Mouse (Mus musculus) small intestine, adult 2 months (tissue): ENCODE results near the gene Olfm1.

Experiments used
- CTCF ChIP-seq: fragments of 200-500 bp; IDR thresholded peaks from 2 replicates; pipeline ENCODE4 v1.5.1; 2012; ENCODE audit warnings: low read depth, mild to moderate bottlenecking, control low read depth, inconsistent platforms, low read length, moderate library complexity, mixed read lengths; ENCODE audit not compliant: insufficient replicate concordance, insufficient read length; ENCODE audit errors: extremely low read depth
- POLR2A ChIP-seq: fragments of 200-500 bp; IDR thresholded peaks from 2 replicates; pipeline ENCODE4 v1.6.1; 2012; ENCODE audit warnings: low read depth, mild to moderate bottlenecking, control low read depth, inconsistent platforms, low read length, moderate library complexity

DNA sequence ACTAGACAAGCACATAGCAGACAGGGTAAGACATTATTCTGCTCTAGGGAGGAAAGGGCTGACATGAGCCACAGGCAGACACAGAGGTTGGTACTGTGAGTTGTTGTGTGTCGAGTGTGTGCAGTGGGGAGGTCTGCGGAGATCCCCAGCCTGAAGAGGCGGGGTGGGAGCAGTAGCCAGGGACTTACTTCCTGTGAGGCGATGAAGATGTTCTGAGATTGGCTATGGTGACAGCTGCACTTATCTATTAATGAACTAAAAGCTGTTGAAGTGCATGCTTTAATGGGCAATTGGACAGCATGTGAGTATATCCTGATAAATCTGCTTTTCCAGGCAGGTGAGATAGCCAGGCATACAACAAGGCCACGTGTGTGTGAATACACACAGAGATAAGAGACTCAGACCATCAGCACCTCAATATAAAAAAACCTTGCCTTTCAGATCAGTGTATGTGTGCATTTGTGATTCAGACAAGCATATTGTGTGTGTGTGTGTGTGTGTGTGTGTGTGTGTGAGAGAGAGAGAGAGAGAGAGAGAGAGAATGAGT lies 45.5 kb upstream of the Olfm1 start:
- TF ChIP-seq CTCF (no peak), POLR2A (no peak)
